Mouse (Mus musculus): ENCODE measurements around the gene Atp11c.
A peak's percentile ranks its signal among the peaks of the same experiment; 100 is the strongest.

Gene Atp11c

DNA sequence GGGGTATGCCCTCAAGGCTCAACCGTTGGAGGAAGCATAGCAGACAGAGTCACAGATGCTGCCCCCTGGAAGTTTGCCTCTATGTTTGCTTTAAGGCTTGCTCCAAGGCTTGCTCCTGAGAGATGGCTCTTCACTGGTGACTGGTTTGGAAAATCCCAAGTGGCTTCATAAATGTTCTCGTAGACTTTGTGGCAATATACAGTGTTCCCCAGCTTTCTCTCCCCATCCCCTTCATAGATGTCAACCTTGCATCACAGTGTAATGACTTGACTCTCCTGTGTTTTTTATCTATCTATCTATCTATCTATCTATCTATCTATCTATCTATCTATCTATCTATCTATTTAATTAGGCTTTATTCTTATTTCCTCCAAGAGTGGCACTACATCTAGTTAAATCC lies at the start of gene Atp11c:
Gene Atp11c, minus strand, starts transcription at position 101 of the 400 bp plus-strand sequence.
- no peak for DNase-seq (ENCODE audit: extremely low spot score, low spot score)

DNA sequence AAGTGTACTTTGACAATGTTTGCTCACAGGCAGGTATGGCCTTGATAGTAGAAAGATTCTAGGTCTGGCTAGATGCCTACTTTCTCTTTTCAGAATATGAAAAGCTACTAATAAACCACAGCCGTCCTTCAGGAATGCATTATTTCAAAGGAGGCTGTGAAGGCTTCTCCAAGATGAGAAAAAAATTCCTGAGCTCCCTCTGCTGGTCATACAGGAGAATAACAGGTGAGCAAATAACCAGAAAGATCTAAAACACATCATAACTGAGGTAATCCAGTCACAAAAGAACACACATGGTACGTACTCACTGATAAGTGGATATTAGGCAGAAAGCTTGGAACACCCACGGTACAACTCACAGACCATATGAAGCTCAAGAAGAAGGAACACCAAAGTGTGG lies 16.7 kb upstream of the Atp11c start:
- DNase-seq (ENCODE audit: extremely low spot score, low spot score), result no peak

DNA sequence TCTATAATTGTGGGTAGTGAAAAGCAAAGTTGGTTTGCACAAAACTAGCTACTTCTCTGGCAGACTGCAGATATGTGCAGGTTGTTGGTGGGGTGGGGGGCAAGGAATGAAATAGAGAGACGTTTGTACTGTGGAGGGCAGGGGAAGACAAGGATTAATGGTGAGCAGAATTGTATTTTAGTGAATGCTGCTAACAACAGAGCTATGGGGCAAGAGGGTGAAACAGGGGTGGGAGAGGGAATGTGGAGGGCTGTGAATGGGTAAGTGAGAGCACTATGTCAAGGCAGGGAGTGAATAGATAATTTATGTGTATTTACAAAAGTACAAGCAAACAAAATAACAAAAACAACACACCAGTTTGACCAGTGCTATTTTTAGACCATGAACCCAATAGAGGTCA lies 22.0 kb downstream of the Atp11c start:
- no peak for DNase-seq (ENCODE audit: extremely low spot score, low spot score)

DNA sequence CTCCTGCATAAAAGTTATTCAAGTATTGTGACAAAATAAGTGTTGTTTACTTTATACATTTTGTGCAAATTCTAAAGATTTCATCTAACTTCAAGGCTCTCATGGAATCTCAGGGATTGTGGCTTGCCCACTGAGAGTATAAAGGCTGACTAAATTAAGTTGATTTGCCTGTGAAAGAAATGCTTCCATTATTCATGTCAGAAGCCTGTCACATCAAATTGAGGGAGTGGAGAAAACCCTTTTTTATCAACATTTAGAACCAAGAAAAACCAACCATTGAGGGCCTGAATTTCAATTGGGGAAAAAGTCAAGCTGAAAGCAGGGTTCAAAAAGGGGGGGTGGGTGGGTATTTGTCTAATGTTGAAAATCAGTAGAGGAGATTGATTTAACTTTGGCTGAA lies 23.5 kb downstream of the Atp11c start:
- no peak for DNase-seq (ENCODE audit: extremely low spot score, low spot score)

DNA sequence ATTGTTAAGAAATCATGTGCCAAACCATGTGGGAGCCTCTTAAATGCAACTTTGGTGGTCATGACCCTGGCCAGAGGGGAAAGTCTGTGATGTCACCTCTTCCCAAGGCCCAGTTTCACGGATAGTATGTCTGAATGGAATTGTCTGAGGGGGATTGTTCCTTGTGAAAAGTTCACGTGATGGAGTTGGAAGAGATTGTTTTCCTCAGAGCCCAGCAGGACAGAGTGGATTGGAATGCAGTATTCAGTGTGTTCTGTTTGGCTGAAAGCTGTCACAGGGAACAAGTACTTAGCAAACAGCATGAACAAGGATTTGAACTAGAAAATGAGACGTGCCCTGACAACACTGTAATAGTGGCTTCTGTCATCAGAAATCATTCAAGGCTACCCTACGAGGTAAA lies 37.3 kb downstream of the Atp11c start:
- no peak for DNase-seq (ENCODE audit: extremely low spot score, low spot score)

DNA sequence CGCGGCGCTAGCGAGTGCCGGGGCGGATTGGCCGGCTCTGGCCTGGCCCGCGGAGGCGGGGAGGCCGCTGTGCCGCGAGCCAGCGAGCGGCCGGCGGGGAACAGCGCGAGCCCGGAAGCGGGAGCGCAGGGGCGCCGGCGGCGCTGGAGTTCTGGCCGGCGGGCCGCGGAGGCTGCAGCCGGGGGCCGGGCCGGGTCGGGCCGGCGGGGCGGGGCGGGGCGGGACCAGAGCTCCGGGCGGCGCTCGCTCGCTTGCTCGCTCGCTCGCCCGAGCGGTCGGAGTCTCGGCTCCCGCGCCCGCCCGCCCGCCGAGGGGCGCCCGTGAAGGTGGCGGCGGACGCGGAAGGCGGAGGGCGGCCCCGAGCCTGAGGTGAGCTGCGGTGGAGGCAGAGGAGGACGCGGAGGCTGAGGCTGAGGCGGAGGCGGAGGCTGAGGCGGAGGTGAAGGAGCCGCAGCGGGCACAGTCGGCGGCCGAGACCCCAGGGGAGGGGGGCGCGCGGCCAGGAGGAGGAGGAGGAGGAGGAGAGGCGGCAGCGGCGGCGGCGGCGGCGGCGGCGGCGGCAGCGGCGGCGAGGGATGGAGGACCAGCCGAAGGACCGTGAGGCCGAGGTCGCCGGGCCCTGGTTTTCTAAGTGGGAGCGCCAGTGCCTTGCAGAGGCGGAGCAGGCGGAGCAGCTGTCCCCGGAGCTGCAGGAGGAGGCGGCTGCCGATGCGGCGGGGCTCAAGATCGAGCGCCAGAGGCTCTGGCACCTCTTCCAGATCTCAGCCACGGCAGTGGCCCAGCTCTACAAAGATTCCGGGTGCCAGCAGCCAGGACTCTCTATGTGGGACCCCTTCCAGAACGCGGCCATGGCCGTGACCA lies 44.8 kb downstream of the Atp11c start:
- peak; percentile 52 for DNase-seq (ENCODE audit: extremely low spot score, low spot score)

DNA sequence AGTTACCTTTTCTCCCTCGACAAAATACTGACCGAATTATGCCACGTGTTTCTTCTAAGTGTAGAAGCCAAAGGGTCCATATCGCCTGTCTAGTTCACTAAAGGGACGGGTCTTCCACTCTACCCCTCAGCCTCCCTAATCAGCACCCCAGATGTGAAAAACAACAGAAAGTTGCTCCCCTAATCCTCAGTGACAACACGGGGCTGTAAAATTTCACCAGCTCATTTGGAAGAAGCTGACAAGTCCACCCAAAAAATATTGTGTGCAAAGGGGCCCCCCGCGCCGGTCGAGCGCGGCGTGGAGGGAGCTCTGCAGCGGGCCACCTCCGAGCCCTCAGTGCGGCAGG lies 45.4 kb downstream of the Atp11c start:
- DNase-seq (ENCODE audit: extremely low spot score, low spot score), result peak; percentile 52

DNA sequence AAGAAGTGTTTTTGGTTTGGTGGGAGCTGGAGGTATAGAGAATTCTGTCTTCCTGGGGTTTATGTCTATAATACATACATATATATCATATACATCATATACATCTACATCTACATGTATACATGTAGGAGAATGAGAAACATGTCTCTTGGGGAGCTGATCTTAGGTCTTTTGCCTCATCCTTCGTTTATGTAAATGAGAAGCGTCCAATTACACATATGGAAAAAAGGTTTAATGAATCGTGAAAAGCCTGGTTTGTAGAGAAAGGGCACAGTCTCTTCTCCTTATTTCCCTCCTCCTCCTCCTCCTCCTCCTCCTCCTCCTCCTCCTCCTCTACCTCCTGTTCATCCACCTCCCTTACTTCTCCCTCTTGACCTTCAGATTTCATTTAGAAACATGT lies 46.6 kb downstream of the Atp11c start:
- DNase-seq (ENCODE audit: extremely low spot score, low spot score), result no peak

DNA sequence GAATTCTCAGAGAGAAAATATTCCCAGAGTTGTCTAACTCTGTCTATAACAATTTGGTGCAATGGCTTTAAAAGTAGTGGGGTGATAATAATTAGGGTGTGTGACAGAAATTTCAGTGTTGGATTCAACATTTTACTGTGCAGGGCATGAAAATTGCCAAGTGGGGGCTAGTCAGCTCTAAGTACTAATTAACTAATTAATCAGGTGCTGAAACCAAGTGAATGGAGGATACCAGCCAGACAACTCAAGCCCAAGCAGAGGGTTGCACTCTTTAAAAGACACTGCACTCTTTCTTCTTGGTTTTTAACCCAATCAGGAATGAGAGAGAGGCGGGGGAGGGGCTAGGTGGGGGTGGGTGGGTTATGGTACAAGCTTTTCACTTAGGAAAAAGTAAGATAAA lies 47.1 kb downstream of the Atp11c start:
- DNase-seq (ENCODE audit: extremely low spot score, low spot score), result no peak

DNA sequence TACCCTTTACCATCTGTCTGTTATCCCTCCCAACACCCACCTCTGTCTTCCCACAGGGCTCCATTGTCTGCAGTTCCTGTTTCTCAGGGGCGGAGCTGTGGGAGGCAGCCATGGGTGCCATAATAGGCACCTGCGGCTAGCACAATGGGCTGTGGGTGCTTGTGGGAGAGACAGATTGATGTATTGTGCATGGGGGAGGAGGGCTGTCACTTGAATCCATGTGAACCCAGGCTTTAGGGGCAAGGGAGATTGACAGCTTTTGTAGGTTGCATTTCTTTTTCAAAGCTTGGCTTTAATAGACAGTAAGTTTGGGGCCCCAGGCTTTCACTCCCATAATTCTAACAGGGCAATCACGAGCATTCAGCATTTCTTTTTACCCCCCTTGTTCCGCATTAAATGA lies 48.4 kb downstream of the Atp11c start:
- DNase-seq (ENCODE audit: extremely low spot score, low spot score), result peak; percentile 12

DNA sequence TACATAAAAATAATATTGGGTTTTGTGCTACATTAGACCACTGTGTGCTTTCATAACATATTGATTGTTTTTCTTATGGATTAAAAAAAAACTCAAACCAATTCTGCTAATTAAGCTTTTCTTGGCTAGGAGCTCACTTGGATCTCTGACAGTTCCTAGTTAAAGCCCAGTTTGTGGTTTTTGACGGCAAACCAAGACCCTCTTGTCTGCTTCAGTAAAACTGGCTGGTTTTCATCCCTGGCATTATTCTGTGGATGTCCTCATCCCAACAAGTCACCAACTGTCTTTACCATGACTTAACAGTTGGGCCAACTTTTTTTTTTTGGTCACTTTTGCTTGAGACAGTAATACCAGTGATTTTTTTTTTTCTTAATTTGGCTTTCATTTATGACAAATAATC lies 49.6 kb downstream of the Atp11c start:
- DNase-seq (ENCODE audit: extremely low spot score, low spot score), result no peak

DNA sequence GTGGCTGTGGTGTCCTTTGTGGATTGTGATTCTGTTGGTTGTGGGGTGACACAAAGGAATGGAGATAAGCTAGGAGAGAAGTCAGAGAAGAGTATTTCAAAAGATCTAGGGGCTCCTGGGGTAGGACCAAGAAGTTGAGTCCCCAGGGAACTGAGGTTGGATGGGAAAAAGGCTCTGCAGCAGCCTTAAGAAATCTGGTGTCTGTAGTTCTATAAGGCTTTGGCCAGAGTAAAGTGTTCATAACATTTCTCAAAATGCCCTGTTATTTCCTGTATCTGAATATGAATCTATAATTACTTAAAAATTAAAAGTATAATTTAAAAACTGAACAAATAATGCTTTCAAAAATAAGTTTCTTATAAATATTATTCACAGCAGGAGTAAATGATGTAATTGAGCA lies 53.3 kb downstream of the Atp11c start, which contains the start of gene Gm7073:
Gene Gm7073, minus strand, starts transcription at position 101 of the 400 bp plus-strand sequence.
- no peak for DNase-seq (ENCODE audit: extremely low spot score, low spot score)

DNA sequence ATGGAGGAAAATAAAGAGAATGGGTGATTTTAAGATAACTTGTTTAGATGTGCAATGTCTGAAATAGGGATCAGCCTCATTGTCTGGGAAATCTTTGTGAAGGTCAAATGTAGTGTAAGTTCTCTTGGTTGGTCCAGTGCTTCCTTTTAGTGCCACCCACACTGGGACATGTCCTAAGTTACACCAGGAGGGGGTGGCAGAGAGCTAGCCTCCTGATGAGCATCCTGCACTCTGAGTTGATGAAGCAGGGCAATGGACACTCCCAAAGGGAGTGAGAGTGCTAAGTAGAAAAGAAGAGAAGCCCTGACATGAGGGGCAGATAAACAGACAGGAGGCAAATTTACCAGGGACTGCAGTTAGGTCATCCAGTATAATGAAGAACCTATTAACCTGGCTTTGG lies 88.5 kb downstream of the Atp11c start:
- peak; percentile 31 for DNase-seq (ENCODE audit: extremely low spot score, low spot score)

DNA sequence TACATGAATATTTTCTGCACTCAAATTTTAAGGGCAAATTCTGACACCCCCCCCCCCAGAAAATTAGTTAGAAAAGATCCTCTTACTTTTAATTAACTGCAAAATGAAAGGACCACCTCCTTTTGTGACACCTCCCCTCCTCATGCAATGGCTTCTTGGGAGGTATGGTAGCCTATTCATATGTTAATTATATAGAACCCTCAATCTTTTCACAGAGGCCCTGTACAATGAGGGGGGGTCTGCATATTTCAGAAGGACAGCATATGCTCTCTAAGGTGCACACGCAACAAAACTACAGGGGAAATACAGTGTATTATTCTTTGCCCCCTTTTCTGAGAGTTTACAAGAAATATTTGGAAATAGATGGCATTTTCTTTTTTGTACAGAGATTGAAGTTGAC lies 94.7 kb downstream of the Atp11c start:
- DNase-seq (ENCODE audit: extremely low spot score, low spot score), result no peak

DNA sequence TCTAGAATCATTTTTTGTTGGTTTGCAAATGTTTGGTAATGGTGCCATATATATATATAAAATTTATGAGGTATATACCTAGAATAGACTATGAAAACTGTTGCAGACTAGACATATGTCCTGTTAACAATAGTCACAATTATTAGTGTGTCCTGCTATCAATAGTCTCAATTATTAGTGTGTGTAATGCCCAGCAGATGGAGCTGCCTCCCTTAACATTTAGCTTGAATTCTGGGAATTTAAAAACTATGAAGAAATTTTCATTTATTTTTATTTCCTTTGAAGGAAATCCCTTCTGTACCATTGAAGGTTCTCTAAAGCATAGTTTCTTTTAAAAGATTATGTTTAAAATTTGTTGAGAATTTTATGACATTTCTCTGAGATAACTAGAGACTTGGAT lies 97.2 kb downstream of the Atp11c start:
- DNase-seq (ENCODE audit: extremely low spot score, low spot score), result no peak

DNA sequence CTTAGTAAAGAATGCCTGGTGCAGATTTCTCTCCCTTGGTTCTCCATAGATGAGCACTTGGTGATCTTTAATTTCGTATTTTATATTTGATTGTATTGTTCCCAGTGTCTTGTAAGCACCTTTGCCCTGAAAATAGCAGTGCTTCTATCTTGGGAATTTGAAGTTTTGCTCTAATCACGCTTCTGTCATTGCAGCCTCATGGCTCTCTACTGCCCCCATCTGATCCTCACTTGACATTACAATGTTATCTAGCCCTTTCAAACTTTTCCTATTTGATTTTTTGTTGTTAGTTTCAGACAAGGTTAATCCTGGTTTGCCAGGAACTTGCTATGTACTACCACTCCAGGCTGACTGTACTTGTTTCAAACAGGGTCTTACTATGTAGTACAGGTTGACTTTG lies 128.7 kb downstream of the Atp11c start:
- DNase-seq (ENCODE audit: extremely low spot score, low spot score), result no peak

DNA sequence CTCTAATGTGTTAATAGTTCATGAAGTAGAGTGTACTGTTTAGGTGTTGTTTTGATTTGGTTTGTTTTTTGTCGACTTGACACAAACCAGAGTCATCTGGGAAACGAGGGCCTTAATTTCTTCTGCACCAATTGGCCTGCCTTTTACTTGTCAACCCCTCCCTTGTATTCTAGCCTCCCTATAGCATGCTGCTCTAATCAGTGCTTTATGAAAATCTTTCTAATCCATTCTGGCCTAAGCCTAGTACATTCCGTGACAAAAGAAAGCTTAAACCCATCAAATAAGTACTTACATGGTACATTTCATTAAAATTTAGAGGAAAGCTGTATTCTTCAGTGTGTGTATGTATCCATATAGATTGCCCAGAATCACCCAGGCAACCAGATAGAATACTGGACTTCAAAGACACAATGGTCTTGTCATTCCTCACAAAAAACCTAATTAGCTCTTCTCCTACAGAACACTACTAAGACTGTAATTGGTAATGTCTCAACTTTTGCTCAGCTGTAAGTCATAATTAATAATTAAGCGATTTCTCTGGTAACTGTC lies 177.9 kb downstream of the Atp11c start:
- no peak for DNase-seq (ENCODE audit: extremely low spot score, low spot score)

DNA sequence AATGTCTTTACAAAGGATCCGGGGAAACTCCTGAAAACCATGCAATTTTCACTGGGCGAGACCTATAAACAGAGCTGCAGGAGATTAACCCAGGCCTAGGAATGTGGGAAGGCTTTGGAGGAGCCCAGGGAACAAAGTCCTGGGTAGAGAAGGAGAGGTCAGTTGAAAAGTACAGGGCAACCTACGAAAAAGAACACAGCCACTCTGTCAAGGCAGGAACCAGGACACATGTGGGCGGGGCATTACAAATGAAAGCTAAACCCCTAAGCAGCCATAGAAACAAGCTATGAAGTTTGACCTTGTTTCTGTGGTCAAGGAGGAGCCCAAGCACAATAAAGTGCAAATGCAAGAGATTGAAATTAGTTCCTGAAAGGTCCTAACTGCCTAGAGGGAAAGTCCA lies 186.8 kb downstream of the Atp11c start:
- no peak for DNase-seq (ENCODE audit: extremely low spot score, low spot score)

DNA sequence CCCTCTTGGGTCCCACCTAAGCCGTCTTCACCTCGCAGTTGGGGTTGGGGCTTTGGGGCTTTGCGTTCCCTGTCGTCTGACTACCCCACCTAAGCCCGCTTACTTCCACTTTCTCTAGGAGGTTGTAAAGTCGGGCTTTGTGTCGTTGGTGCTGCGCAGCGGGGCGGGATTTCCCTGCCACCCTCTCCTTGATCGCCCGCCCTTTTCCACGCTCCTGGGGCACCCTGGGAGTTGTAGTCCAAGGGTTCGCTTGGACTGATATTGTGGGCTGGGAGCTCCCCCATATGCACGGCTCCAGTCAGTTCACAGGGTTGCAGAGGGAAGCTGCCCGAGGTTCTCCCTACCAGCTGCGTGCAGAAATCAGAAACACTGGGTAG lies 187.8 kb downstream of the Atp11c start:
- DNase-seq (ENCODE audit: extremely low spot score, low spot score), result no peak

DNA sequence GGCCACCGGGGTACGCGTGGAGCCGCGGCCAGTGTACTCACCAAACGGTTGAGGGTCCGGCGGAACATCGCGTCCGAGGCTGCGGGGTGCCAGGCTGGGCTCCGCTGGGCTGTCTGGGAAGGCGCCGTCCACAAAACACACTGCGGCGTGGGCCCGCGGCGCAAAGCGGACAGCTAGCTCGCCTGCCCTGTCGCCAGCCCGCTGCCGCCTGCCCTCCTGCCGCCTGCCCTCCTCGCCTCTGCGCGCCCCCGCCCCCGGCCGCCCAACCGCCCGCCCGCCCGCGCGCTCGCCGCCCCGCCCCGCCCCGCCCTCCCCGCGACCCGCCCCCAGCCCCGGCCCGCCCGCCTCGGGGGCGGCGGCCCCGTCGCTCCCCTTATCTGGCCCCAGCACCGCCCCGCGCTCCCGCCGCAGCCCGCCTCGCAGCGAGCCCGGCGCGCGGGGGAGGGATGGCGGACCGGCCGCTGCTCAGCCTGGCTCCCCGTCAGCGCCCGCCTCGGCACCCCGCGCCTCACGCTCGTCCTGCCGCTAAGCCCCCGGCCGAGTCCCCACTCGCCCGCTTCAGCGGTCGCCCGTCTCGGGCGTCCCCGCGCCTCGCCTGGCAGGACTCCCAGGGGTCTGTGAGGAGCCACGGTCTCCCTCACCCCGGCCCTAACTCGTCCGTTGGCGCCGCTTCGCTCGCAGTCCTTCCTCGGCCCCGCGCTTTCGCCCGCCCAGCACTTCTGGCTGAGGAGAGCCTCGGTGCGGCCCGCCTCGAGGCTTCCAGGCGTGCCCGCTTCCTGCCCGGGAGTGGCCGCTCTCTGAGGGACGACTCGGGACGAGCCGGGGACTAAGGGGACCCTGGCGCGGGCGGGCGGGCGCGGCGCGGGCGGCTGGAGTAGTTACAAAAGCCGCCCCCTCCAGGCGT lies 188.5 kb downstream of the Atp11c start:
- peak; percentile 72 for DNase-seq (ENCODE audit: extremely low spot score, low spot score)

DNA sequence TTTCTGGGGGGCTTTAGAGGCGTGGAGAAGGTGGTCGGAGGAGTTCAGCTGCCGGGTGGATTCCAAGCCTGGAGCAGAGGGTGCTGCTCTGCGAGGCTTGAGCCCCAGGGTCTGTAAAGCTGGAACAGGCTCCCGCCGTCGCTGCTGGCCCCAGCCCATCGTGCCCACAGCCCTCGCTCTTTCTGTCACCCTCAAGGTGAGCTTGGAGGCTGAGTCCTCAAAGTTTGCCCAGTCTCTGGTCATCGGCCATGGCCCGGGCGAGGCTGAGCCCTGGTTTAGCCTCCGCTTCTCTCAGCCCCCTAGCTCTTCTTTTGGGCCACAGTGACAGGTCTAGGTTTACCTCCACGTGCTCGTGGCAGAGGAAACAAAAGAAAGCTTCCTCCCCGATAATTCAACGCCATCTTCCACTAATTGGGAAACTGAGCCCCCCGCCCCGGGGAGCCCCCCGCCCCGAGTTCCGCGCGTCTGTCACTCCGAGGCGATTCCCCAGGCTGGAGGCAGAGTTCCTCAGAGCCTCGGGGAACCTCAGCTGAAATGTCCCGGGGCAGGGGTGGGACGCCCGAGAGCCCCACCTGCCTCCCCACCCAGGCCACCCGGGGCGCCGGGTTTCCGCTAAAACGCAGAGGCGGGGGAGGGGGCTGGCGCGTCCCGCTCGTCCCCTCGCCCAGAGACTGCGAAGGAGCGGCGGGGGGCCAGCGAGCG lies 189.3 kb downstream of the Atp11c start:
- DNase-seq (ENCODE audit: extremely low spot score, low spot score), result peak; percentile 42

DNA sequence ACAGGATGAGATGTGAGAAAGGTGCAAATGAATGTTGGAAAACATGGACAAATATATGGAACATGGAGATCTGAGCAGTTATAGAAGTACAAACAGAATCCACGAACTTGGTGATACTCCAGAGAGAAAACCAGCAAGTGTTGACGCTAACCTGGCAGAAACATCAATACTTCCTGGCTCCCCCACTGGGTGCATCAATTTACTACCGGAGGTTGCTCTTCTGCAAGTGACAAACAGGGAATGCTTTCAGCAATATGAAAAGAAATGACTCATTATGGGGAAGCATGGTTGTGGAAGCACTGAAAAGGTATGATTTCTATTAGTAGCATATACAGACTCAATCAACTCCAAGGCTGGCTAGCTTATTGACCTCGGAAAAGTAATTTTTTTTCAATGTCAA lies 198.2 kb downstream of the Atp11c start:
- DNase-seq (ENCODE audit: extremely low spot score, low spot score), result no peak
